Mouse (Mus musculus): Measurements from ENCODE around the gene Gm29094.
"Not testable (repeated sequence)": the region's sequence is repeated elsewhere in the genome, so short reads cannot be mapped to it uniquely, and the experiment has no call there.

Gm29094 gene

GRCm38 (mm10) chr9:89198969-89199416 is at the start of gene Gm29094, which contains the start of gene Bcl2a1b:
Gene Gm29094 (plus strand): TSS chr9:89199379.
Gene Bcl2a1b (plus strand): TSS chr9:89199209.
- not testable (repeated sequence) for DNase-seq

- DNase-seq = not testable (repeated sequence)
Measured at GRCm38 (mm10) chr9:89172539-89172938, 26.6 kb upstream of the Gm29094 start.

GRCm38 (mm10) chr9:89178833-89179232 is 20.3 kb upstream of the Gm29094 start:
- DNase-seq = peak; percentile 33

- not testable (repeated sequence) for DNase-seq
Measured at GRCm38 (mm10) chr9:89179469-89179868, 19.7 kb upstream of the Gm29094 start.

- DNase-seq = not testable (repeated sequence)
Measured at GRCm38 (mm10) chr9:89187006-89187405, 12.2 kb upstream of the Gm29094 start.

GRCm38 (mm10) chr9:89195483-89195882 is 3.7 kb upstream of the Gm29094 start:
- DNase-seq = not testable (repeated sequence)

GRCm38 (mm10) chr9:89197509-89197908 is 1.7 kb upstream of the Gm29094 start:
- not testable (repeated sequence) for DNase-seq

GRCm38 (mm10) chr9:89198349-89198748 is 830 bp upstream of the Gm29094 start:
- DNase-seq = not testable (repeated sequence)

GRCm38 (mm10) chr9:89202256-89202655 is 3.1 kb downstream of the Gm29094 start:
- DNase-seq = not testable (repeated sequence)

- not testable (repeated sequence) for DNase-seq
Measured at GRCm38 (mm10) chr9:89208939-89209338, 9.8 kb downstream of the Gm29094 start.

- DNase-seq = peak; percentile 19
Measured at GRCm38 (mm10) chr9:89210353-89211064, 11.3 kb downstream of the Gm29094 start, which contains the start of gene Mthfs. Gene Mthfs (plus strand): TSS chr9:89210676.

GRCm38 (mm10) chr9:89211065-89211858 is 12.1 kb downstream of the Gm29094 start:
- DNase-seq = peak; percentile 96

GRCm38 (mm10) chr9:89212428-89212827 is 13.2 kb downstream of the Gm29094 start:
- DNase-seq = peak; percentile 36

- DNase-seq = not testable (repeated sequence)
Measured at GRCm38 (mm10) chr9:89218174-89218573, 19.0 kb downstream of the Gm29094 start.

GRCm38 (mm10) chr9:89219668-89220067 is 20.5 kb downstream of the Gm29094 start:
- DNase-seq = not testable (repeated sequence)

- DNase-seq = not testable (repeated sequence)
Measured at GRCm38 (mm10) chr9:89220704-89221287, 21.6 kb downstream of the Gm29094 start.

GRCm38 (mm10) chr9:89226071-89226470 is 26.9 kb downstream of the Gm29094 start:
- no peak for DNase-seq

- no peak for DNase-seq
Measured at GRCm38 (mm10) chr9:89228122-89228521, 28.9 kb downstream of the Gm29094 start.

GRCm38 (mm10) chr9:89230897-89231497 is 31.8 kb downstream of the Gm29094 start:
- DNase-seq = not testable (repeated sequence)

- not testable (repeated sequence) for DNase-seq
Measured at GRCm38 (mm10) chr9:89237131-89237530, 38.0 kb downstream of the Gm29094 start.

GRCm38 (mm10) chr9:89238976-89239505 is 39.9 kb downstream of the Gm29094 start:
- DNase-seq = peak; percentile 47

GRCm38 (mm10) chr9:89240516-89241019 is 41.4 kb downstream of the Gm29094 start:
- DNase-seq = peak; percentile 76
